Mouse (Mus musculus): ENCODE data around the gene Gm20517.

- TF ChIP-seq CTCF (IDR thresholded peaks at IDR 0.05; ENCODE audit: low read depth) (no peak), EP300 (IDR thresholded peaks at IDR 0.05; ENCODE audit: low read depth) (peak; percentile 6; the same call in 1 of the 2 replicates)
Measured at GRCm38 (mm10) chr17:47596162-47596838, 15.1 kb upstream of the Gm20517 start.

Measured in liver, embryonic 14.5 days (tissue).